Mouse (Mus musculus): Measurements from ENCODE around the gene Cpeb3.
"Not testable (repeated sequence)": the region's sequence is repeated elsewhere in the genome, so short reads cannot be mapped to it uniquely, and the experiment has no call there.

The Cpeb3 gene

GRCm38 (mm10) chr19:37145846-37146245 is 62.6 kb downstream of the Cpeb3 start:
- DNase-seq (ENCODE audit: low spot score) = no peak

GRCm38 (mm10) chr19:37145401-37145800 is 63.0 kb downstream of the Cpeb3 start:
- DNase-seq (ENCODE audit: low spot score) = no peak

- no peak for DNase-seq (ENCODE audit: low spot score)
These were observed 66.8 kb downstream of the Cpeb3 start for GRCm38 (mm10) chr19:37141623-37142022.

- no peak for DNase-seq (ENCODE audit: low spot score)
These were observed 71.3 kb downstream of the Cpeb3 start for GRCm38 (mm10) chr19:37137133-37137532.

- not testable (repeated sequence) for DNase-seq (ENCODE audit: low spot score)
These were observed 72.9 kb downstream of the Cpeb3 start for GRCm38 (mm10) chr19:37135459-37135858.

- DNase-seq (ENCODE audit: low spot score) = no peak
These were observed 74.7 kb downstream of the Cpeb3 start for GRCm38 (mm10) chr19:37133666-37134065.

GRCm38 (mm10) chr19:37131660-37132059 is 76.7 kb downstream of the Cpeb3 start:
- DNase-seq (ENCODE audit: low spot score) = no peak

- DNase-seq (ENCODE audit: low spot score) = no peak
These were observed 79.9 kb downstream of the Cpeb3 start for GRCm38 (mm10) chr19:37128461-37128860.

- no peak for DNase-seq (ENCODE audit: low spot score)
These were observed 81.3 kb downstream of the Cpeb3 start for GRCm38 (mm10) chr19:37127018-37127567.

GRCm38 (mm10) chr19:37124961-37125360 is 83.4 kb downstream of the Cpeb3 start:
- DNase-seq (ENCODE audit: low spot score) = no peak

- no peak for DNase-seq (ENCODE audit: low spot score)
These were observed 89.1 kb downstream of the Cpeb3 start for GRCm38 (mm10) chr19:37119281-37119680.

- no peak for DNase-seq (ENCODE audit: low spot score)
These were observed 92.6 kb downstream of the Cpeb3 start for GRCm38 (mm10) chr19:37115824-37116223.

GRCm38 (mm10) chr19:37115374-37115773 is 93.0 kb downstream of the Cpeb3 start:
- no peak for DNase-seq (ENCODE audit: low spot score)

- DNase-seq (ENCODE audit: low spot score) = no peak
These were observed 96.6 kb downstream of the Cpeb3 start for GRCm38 (mm10) chr19:37111831-37112230.

GRCm38 (mm10) chr19:37110494-37110893 is 97.9 kb downstream of the Cpeb3 start:
- no peak for DNase-seq (ENCODE audit: low spot score)

GRCm38 (mm10) chr19:37109853-37110252 is 98.5 kb downstream of the Cpeb3 start:
- DNase-seq (ENCODE audit: low spot score) = no peak

GRCm38 (mm10) chr19:37100689-37101088 is 107.7 kb downstream of the Cpeb3 start:
- DNase-seq (ENCODE audit: low spot score) = no peak

GRCm38 (mm10) chr19:37095666-37096330 is 112.6 kb downstream of the Cpeb3 start:
- no peak for DNase-seq (ENCODE audit: low spot score)

GRCm38 (mm10) chr19:37093181-37093580 is 115.2 kb downstream of the Cpeb3 start:
- DNase-seq (ENCODE audit: low spot score) = no peak

GRCm38 (mm10) chr19:37090146-37091061 is 118.0 kb downstream of the Cpeb3 start:
- DNase-seq (ENCODE audit: low spot score) = no peak

- no peak for DNase-seq (ENCODE audit: low spot score)
These were observed 120.2 kb downstream of the Cpeb3 start for GRCm38 (mm10) chr19:37088043-37088748.

GRCm38 (mm10) chr19:37084546-37084945 is 123.9 kb downstream of the Cpeb3 start:
- DNase-seq (ENCODE audit: low spot score) = no peak
